Mouse (Mus musculus) small intestine, adult 2 months (tissue): ENCODE measurements around the gene Uhrf1bp1.

Experiments
- CTCF ChIP-seq: fragments of 200-500 bp; IDR thresholded peaks from 2 replicates; pipeline ENCODE4 v1.5.1; 2012; ENCODE audit warnings: low read depth, mild to moderate bottlenecking, control low read depth, inconsistent platforms, low read length, moderate library complexity, mixed read lengths; ENCODE audit not compliant: insufficient replicate concordance, insufficient read length; ENCODE audit errors: extremely low read depth
- POLR2A ChIP-seq: fragments of 200-500 bp; IDR thresholded peaks from 2 replicates; pipeline ENCODE4 v1.6.1; 2012; ENCODE audit warnings: low read depth, mild to moderate bottlenecking, control low read depth, inconsistent platforms, low read length, moderate library complexity

- TF ChIP-seq CTCF: no peak
- TF ChIP-seq POLR2A: no peak
These were observed 90.9 kb downstream of the Uhrf1bp1 start for GRCm38 (mm10) chr17:27947155-27947554.
